ENCODE assay signal across 21 mouse cellular contexts in genomic region chr12:3611871-3612270, GRCm38 (mm10). TPM values are rescaled to one million over a fixed set of nuclear protein-coding genes. Genes with fewer than 3 reads are reported as not detected.
DNase-seq lines count a peak whose midpoint lies in the region; ATAC-seq and TF ChIP-seq lines count a peak whose summit lies in the region.
"Had no signal": no experiment of that assay in that cellular context is flagged by ENCODE, and none has a peak within 500 bp of the region (broad histone marks: within the 10 kb centered on the region; RNA-seq: fewer than 3 reads in every experiment).

No protein-coding gene starts in this region.

- no peak overlapping the region for H3K4me2 ChIP-seq in stomach, postnatal 0 days (replicated peaks; ENCODE audit: low read depth)
- H3K4me2 ChIP-seq: hindbrain, embryonic 12.5 days; stomach, embryonic 15.5 days had no signal

- no peak overlapping the region for H3K27ac ChIP-seq in stomach, postnatal 0 days (replicated peaks)
- H3K27ac ChIP-seq: hindbrain, embryonic 12.5 days; stomach, embryonic 15.5 days had no signal

- H3K9me3 ChIP-seq in stomach, postnatal 0 days (ENCODE audit: control insufficient read depth, low read length), result no peaks in the 10 kb centered on the region
- H3K9me3 ChIP-seq: hindbrain, embryonic 12.5 days; megakaryocyte, embryonic 14.5 days; stomach, embryonic 15.5 days had no signal

- no peaks in the 10 kb centered on the region for H3K27me3 ChIP-seq in stomach, postnatal 0 days (ENCODE audit: control insufficient read depth, insufficient read depth, low read length)
- H3K27me3 ChIP-seq: CH12.LX; hindbrain, embryonic 12.5 days; megakaryocyte, embryonic 14.5 days; stomach, embryonic 15.5 days had no signal

- ATAC-seq in frontal cortex, adult (ENCODE audit: low TSS enrichment), result peak; percentile 74
- no peak for ATAC-seq in stomach, postnatal 0 days (ENCODE audit: low FRiP score, low TSS enrichment)
- ATAC-seq: forebrain, embryonic 16.5 days; intestine, embryonic 16.5 days; midbrain, embryonic 16.5 days had no signal

- H3K4me1 ChIP-seq in stomach, postnatal 0 days (replicated peaks; ENCODE audit: control insufficient read depth, insufficient read depth), result no peaks in the 10 kb centered on the region
- H3K4me1 ChIP-seq: hindbrain, embryonic 12.5 days; stomach, embryonic 15.5 days had no signal

- no peak for TF ChIP-seq CTCF in stomach, postnatal 0 days (IDR thresholded peaks at IDR 0.05; ENCODE audit: low read depth)

- 57% methylated on average over 7 of the region's 7 CpGs for WGBS in stomach, postnatal 0 days

- H3K36me3 ChIP-seq in stomach, postnatal 0 days (ENCODE audit: control insufficient read depth, insufficient read depth, low read length), result no peaks in the 10 kb centered on the region
- H3K36me3 ChIP-seq: stomach, embryonic 15.5 days had no signal

- no peak overlapping the region for H3K4me3 ChIP-seq in stomach, postnatal 0 days (ENCODE audit: low read depth, low read length)
- H3K4me3 ChIP-seq: hindbrain, embryonic 12.5 days; megakaryocyte, embryonic 14.5 days; stomach, embryonic 15.5 days had no signal

- no peak for DNase-seq in frontal cortex, postnatal 36 days (ENCODE audit: low spot score in 2 of 2)
- DNase-seq in embryo, embryonic 10.5 days (ENCODE audit: low spot score), result peak; percentile 34
- peak; percentile 60 for DNase-seq in forelimb bud, embryonic 11.5 days (ENCODE audit: low read depth, low spot score)
- peak; percentile 19 for DNase-seq in mesoderm, embryonic 11.5 days (ENCODE audit: low read depth, low spot score)
- no peak for DNase-seq in stomach, postnatal 0 days (ENCODE audit: low spot score)
- DNase-seq in testis, postnatal 14 days (ENCODE audit: low spot score), result no peak
- DNase-seq in ovary, postnatal 10 days (ENCODE audit: low spot score), result no peak
- DNase-seq: adrenal gland, postnatal 14 days; cerebellum, adult 2 months; gastrocnemius, postnatal 25 days; kidney, postnatal 36 days; left cerebral cortex, postnatal 4 days; lung, postnatal 14 days had no signal

- no peak overlapping the region for H3K9ac ChIP-seq in stomach, postnatal 0 days (ENCODE audit: low read length)
- H3K9ac ChIP-seq: hindbrain, embryonic 12.5 days; stomach, embryonic 15.5 days had no signal

- no peak for TF ChIP-seq EP300 in stomach, postnatal 0 days (optimal IDR thresholded peaks at IDR 0.05)

RNA-seq across cellular contexts. Expression of gene Dtnb, which starts 39.7 kb away (rescaled TPM):
- 12.6 and 18.2 TPM in 2 replicates for polyA plus RNA-seq in stomach, postnatal 0 days (2015; fragmentation: Nextera tagmentation; extraction: Ambion mirVana)

Comparison
In these comparisons a context has a peak if more than half of its experiments do, and no peak if none do; other contexts are left out.
1. DNase-seq: peak in embryo, embryonic 10.5 days (single experiment), forelimb bud, embryonic 11.5 days (single experiment) and mesoderm, embryonic 11.5 days (single experiment); none in frontal cortex, postnatal 36 days (0 of 2), stomach, postnatal 0 days (single experiment), testis, postnatal 14 days (single experiment) and ovary, postnatal 10 days (single experiment).